Mouse (Mus musculus) thymus, adult 2 months (tissue): ENCODE data around the gene Tbc1d2b.

Experiments
- CTCF ChIP-seq: fragments of 200-500 bp; IDR thresholded peaks from 2 replicates; pipeline ENCODE4 v1.5.1; 2012; ENCODE audit warnings: mild to moderate bottlenecking, control low read depth, low read length, moderate library complexity, borderline replicate concordance; ENCODE audit not compliant: control insufficient read depth, poor library complexity, insufficient read depth; ENCODE audit errors: extremely low read depth
- POLR2A ChIP-seq: fragments of 200-500 bp; IDR thresholded peaks from 2 replicates; pipeline ENCODE4 v1.6.1; 2012; ENCODE audit warnings: mild to moderate bottlenecking, low read length, control low read depth, moderate library complexity; ENCODE audit not compliant: control insufficient read depth, poor library complexity, insufficient read depth; ENCODE audit errors: extremely low read depth

DNA sequence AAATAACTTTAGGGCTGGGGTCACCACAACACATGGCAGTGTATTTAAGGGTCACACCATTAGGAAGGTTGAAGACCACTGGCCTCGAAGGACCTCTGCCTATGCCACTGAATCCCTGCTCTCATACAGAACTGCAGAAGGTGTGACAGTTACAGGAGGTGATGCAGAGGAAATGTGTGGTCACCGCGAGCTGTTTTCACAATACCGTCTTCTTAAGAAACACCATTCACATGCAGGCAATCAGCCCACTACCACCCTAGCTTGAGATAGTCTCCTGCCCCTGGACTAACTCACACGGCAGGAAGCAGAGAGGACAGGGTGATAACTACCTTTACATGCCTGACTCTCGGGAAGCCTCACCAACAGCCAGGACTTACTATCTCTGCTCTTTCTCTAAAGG is 25.4 kb downstream of the Tbc1d2b start:
- TF ChIP-seq CTCF (no peak), POLR2A (no peak)
